Mouse (Mus musculus) cerebral cortex, adult 2 months (tissue): Measurements from ENCODE around the gene Cfap77.

Source experiments
- WGBS: fragments of 180-500 bp; shearing (Covaris S2); methylation state at CpG from one replicate; pipeline ENCODE4 v1.1.7; 2018; 5-methylcytosine and 5-hydroxymethylcytosine counted together

The Cfap77 gene

GRCm38 (mm10) chr2:29051932-29052331 lies 2.9 kb downstream of the Cfap77 start:
- 37% methylated on average over 5 of the region's 5 CpGs for WGBS

GRCm38 (mm10) chr2:29046151-29046550 lies 8.7 kb downstream of the Cfap77 start:
- 17% methylated on average over 16 of the region's 16 CpGs for WGBS

- WGBS: 92% methylated on average over 5 of the region's 5 CpGs
Observed at GRCm38 (mm10) chr2:29042124-29042523, 12.7 kb downstream of the Cfap77 start.

GRCm38 (mm10) chr2:29041477-29041768 lies 13.4 kb downstream of the Cfap77 start:
- 62% methylated on average over 8 of the region's 8 CpGs for WGBS

GRCm38 (mm10) chr2:29040594-29041476 lies 14.0 kb downstream of the Cfap77 start:
- 68% methylated on average over 18 of the region's 18 CpGs for WGBS

GRCm38 (mm10) chr2:29039741-29040140 lies 15.1 kb downstream of the Cfap77 start:
- WGBS: 26% methylated on average over 5 of the region's 5 CpGs

- 73% methylated on average over 8 of the region's 8 CpGs for WGBS
Observed at GRCm38 (mm10) chr2:29035698-29036097, 19.2 kb downstream of the Cfap77 start.

GRCm38 (mm10) chr2:29034542-29035475 lies 20.1 kb downstream of the Cfap77 start:
- WGBS: 60% methylated on average over 20 of the region's 20 CpGs

- WGBS: 92% methylated on average over 4 of the region's 4 CpGs
Observed at GRCm38 (mm10) chr2:29031951-29032350, 22.9 kb downstream of the Cfap77 start.

GRCm38 (mm10) chr2:29030048-29030734 lies 24.7 kb downstream of the Cfap77 start:
- WGBS: 32% methylated on average over 20 of the region's 20 CpGs

GRCm38 (mm10) chr2:29025284-29025683 lies 29.6 kb downstream of the Cfap77 start:
- 26% methylated on average over 5 of the region's 5 CpGs for WGBS

GRCm38 (mm10) chr2:29023001-29023400 lies 31.9 kb downstream of the Cfap77 start:
- WGBS: 94% methylated on average over 7 of the region's 7 CpGs

GRCm38 (mm10) chr2:29021025-29021424 lies 33.8 kb downstream of the Cfap77 start:
- 66% methylated on average over 17 of the region's 17 CpGs for WGBS

- 74% methylated on average over 5 of the region's 5 CpGs for WGBS
Observed at GRCm38 (mm10) chr2:29018680-29019079, 36.2 kb downstream of the Cfap77 start.

GRCm38 (mm10) chr2:29016599-29017587 lies 38.0 kb downstream of the Cfap77 start:
- WGBS: 67% methylated on average over 27 of the region's 27 CpGs

- WGBS: 73% methylated on average over 5 of the region's 5 CpGs
Observed at GRCm38 (mm10) chr2:29012523-29012922, 42.3 kb downstream of the Cfap77 start.

GRCm38 (mm10) chr2:29007656-29008055 lies 47.2 kb downstream of the Cfap77 start:
- WGBS: 92% methylated on average over 6 of the region's 6 CpGs

GRCm38 (mm10) chr2:29006455-29007034 lies 48.3 kb downstream of the Cfap77 start:
- 56% methylated on average over 13 of the region's 13 CpGs for WGBS

GRCm38 (mm10) chr2:29004037-29004436 lies 50.8 kb downstream of the Cfap77 start:
- WGBS: 74% methylated on average over 9 of the region's 9 CpGs

GRCm38 (mm10) chr2:28998246-28998645 lies 56.6 kb downstream of the Cfap77 start:
- 69% methylated on average over 5 of the region's 5 CpGs for WGBS
